Mouse (Mus musculus): ENCODE measurements at regions not wholly inside any gene's neighbourhood (a gene's known extent, or its start where the extent isn't known, plus 50 kb on each side); places are given as distances from the start of the nearest gene placed in this dataset.

DNA sequence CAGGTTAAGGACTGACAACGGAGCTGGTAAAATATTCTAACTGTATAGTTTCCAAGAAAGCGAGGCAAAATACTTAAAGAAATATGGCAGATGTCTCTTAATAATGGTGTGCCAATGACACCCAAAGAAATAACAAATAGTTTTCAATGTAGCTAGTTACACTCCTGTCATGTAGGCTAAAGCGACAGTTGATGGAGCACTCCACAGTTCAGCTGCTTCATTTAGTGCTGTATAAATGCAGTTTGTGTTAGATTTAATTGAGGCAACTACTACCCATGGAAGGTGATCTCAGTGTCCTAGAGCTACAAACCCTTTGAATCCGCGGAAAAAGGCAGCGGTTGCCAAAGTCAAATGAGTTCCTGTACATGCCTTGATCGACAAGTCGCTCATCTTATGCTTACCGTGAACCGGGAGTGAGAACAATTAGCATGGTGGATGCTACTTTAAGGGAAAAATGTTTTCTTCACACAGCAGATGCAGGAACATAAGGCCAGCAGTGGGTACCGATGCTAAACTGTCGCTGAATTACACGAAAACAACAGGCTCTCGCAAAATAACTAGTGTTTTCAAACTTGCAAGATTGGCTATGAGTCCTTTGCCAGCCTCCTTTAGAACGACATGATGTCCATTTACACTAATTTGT is 961.4 kb downstream of the Mat2b start:
- H3K27me3 ChIP-seq = no peaks in the 10 kb centered on the region
- 92% methylated on average over 15 of the region's 15 CpGs for WGBS
- H3K36me3 ChIP-seq = no peaks in the 10 kb centered on the region
- H3K4me3 ChIP-seq = no peak overlapping the region
- H3K27ac ChIP-seq = no peak overlapping the region
- H3K9me3 ChIP-seq (replicated peaks) = no peaks in the 10 kb centered on the region
- no peak for ATAC-seq (ENCODE audit: low FRiP score)
- H3K9ac ChIP-seq = no peak overlapping the region
- no peaks in the 10 kb centered on the region for H3K4me1 ChIP-seq
- no peak overlapping the region for H3K4me2 ChIP-seq (replicated peaks)

- no peaks in the 10 kb centered on the region for H3K9me3 ChIP-seq (replicated peaks)
- no peak overlapping the region for H3K9ac ChIP-seq
- no peaks in the 10 kb centered on the region for H3K4me1 ChIP-seq
- no peak for ATAC-seq (ENCODE audit: low FRiP score)
- no peaks in the 10 kb centered on the region for H3K27me3 ChIP-seq
- no peak overlapping the region for H3K4me3 ChIP-seq
- H3K36me3 ChIP-seq = no peaks in the 10 kb centered on the region
- H3K27ac ChIP-seq = no peak overlapping the region
- H3K4me2 ChIP-seq (replicated peaks) = no peak overlapping the region
These were observed 971.4 kb downstream of the Mat2b start for GRCm38 (mm10) chr11:39723621-39724020.

DNA sequence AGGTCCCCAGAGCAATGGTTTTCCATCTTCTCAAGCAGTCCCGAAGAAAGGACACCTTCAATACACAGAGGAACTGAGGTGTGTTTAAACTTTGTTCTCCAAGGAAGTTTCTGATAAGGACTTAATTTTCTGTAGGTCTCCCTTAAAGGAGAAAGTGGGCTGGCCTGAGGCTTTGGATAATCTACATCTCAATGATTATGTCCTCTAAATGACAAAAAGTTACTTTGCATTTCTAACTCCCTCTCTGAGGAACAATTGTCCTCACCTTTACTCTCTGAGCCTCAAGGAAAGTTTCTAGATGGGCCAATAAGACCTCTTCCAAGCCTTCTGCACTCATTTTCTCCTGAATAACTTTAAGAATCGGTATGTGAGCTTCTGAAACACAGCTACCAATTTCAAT is 1016.5 kb downstream of the Mat2b start:
- WGBS = 76% methylated on average over 2 of the region's 2 CpGs
- H3K9ac ChIP-seq = no peak overlapping the region
- H3K27me3 ChIP-seq = no peaks in the 10 kb centered on the region
- no peaks in the 10 kb centered on the region for H3K4me1 ChIP-seq
- ATAC-seq (ENCODE audit: low FRiP score) = no peak
- H3K27ac ChIP-seq = no peak overlapping the region
- no peak overlapping the region for H3K4me2 ChIP-seq (replicated peaks)
- no peaks in the 10 kb centered on the region for H3K36me3 ChIP-seq
- H3K9me3 ChIP-seq (replicated peaks) = no peaks in the 10 kb centered on the region
- H3K4me3 ChIP-seq = no peak overlapping the region

- WGBS = 90% methylated on average over 5 of the region's 5 CpGs
- no peaks in the 10 kb centered on the region for H3K4me1 ChIP-seq
- H3K27ac ChIP-seq = no peak overlapping the region
- no peak for ATAC-seq (ENCODE audit: low FRiP score)
- H3K9ac ChIP-seq = no peak overlapping the region
- no peak overlapping the region for H3K4me2 ChIP-seq (replicated peaks)
- no peak overlapping the region for H3K4me3 ChIP-seq
- no peaks in the 10 kb centered on the region for H3K36me3 ChIP-seq
- no peaks in the 10 kb centered on the region for H3K27me3 ChIP-seq
- H3K9me3 ChIP-seq (replicated peaks) = no peaks in the 10 kb centered on the region
These were observed 1041.4 kb downstream of the Mat2b start for GRCm38 (mm10) chr11:39653595-39653994.

DNA sequence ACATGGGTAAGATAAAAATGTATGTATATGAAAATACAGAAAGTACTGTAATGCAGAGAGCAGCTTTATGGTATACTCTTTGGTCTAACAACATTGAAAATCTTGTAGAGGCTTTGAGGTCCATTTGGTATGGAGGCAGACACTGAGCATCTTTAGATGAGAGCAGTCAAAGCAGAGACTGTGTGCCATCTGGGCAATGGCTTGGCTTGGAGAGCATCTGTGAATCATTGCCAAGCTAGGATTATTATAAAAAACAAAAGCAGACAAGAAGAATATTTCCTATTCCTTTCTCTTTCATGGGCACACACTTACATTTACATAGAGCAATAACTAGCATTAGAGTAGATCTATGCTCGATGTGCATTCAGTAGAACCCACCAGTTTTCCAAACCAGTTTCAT is 1075.6 kb downstream of the Mat2b start:
- no peaks in the 10 kb centered on the region for H3K27me3 ChIP-seq
- no peaks in the 10 kb centered on the region for H3K36me3 ChIP-seq
- no peak overlapping the region for H3K4me3 ChIP-seq
- no peak for ATAC-seq (ENCODE audit: low FRiP score)
- no peaks in the 10 kb centered on the region for H3K4me1 ChIP-seq
- H3K9me3 ChIP-seq (replicated peaks) = no peaks in the 10 kb centered on the region
- H3K27ac ChIP-seq = no peak overlapping the region
- WGBS = 97% methylated on average over 1 of the region's 1 CpGs
- no peak overlapping the region for H3K9ac ChIP-seq
- H3K4me2 ChIP-seq (replicated peaks) = no peak overlapping the region

DNA sequence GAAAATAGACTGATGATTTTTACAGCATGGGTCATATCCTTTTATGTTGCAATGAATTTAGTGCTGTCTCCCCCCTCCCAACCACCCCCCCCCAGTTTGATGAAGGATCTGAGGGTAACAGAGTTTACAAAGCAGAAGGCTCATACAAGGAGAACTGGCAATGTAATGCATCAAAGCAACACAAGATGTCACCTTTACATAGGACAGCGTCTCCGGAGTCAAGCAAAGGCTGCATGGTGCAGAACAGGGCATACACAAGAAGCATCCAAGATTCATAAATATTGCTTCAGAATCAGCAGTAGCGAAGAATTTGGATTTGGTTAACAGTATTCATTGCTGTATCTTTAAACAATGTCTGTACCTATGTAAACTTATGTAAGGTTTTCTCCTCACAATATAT is 1079.2 kb downstream of the Mat2b start:
- Histone ChIP-seq H3K27me3 (no peaks in the 10 kb centered on the region), H3K9ac (no peak overlapping the region), H3K27ac (no peak overlapping the region), H3K4me2 (replicated peaks) (no peak overlapping the region), H3K4me1 (no peaks in the 10 kb centered on the region), H3K4me3 (no peak overlapping the region), H3K36me3 (no peaks in the 10 kb centered on the region), H3K9me3 (replicated peaks) (no peaks in the 10 kb centered on the region)
- ATAC-seq (ENCODE audit: low FRiP score) = no peak
- WGBS = 85% methylated on average over 3 of the region's 3 CpGs

- H3K36me3 ChIP-seq = no peaks in the 10 kb centered on the region
- H3K27ac ChIP-seq = 0 out of 2 replicates have a peak overlapping the region, but pooled peaks have one; percentile 24
- H3K4me3 ChIP-seq = no peak overlapping the region
- 17% methylated on average over 4 of the region's 4 CpGs for WGBS
- 0 out of 2 replicates have a peak, but pooled peaks cover 2% of the 10 kb centered on the region for H3K4me1 ChIP-seq
- no peak overlapping the region for H3K9ac ChIP-seq
- no peaks in the 10 kb centered on the region for H3K9me3 ChIP-seq (replicated peaks)
- no peak overlapping the region for H3K4me2 ChIP-seq (replicated peaks)
- H3K27me3 ChIP-seq = no peaks in the 10 kb centered on the region
- ATAC-seq (ENCODE audit: low FRiP score) = peak; percentile 75
These were observed 1098.5 kb downstream of the Mat2b start for GRCm38 (mm10) chr11:39596479-39596878.

- Histone ChIP-seq H3K4me3 (no peak overlapping the region), H3K27me3 (no peaks in the 10 kb centered on the region), H3K4me2 (replicated peaks) (peak overlapping the region; percentile 31), H3K9me3 (replicated peaks) (no peaks in the 10 kb centered on the region), H3K4me1 (no peaks in the 10 kb centered on the region), H3K27ac (peak overlapping the region; percentile 52), H3K36me3 (no peaks in the 10 kb centered on the region), H3K9ac (no peak overlapping the region)
- 14% methylated on average over 15 of the region's 15 CpGs for WGBS
- ATAC-seq (ENCODE audit: low FRiP score) = peak; percentile 63
These were observed 1106.2 kb downstream of the Mat2b start for GRCm38 (mm10) chr11:39588641-39589385.

DNA sequence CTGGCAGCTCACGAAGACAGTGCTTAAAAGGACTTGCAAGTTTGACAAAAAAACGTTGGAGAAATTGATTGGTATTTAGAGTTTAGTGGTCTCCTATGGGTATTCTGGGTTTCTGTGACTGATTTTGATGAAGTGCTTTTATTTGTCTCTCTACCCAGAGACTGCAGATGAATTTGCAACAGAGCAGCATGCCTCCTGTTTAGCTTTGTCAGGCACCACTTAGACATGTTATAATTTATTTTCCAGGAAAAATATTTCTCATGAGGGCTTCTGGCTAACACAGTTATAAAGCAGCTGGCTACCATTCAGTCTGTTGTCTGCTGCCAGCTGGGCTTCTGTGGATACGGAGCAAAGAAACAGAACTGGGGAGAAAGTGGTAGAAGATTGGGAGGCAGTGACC is 1136.7 kb downstream of the Mat2b start:
- Histone ChIP-seq H3K4me3 (no peak overlapping the region), H3K9me3 (replicated peaks) (no peaks in the 10 kb centered on the region), H3K27me3 (no peaks in the 10 kb centered on the region), H3K4me1 (no peaks in the 10 kb centered on the region), H3K36me3 (no peaks in the 10 kb centered on the region), H3K9ac (no peak overlapping the region), H3K4me2 (replicated peaks) (no peak overlapping the region), H3K27ac (no peak overlapping the region)
- no peak for ATAC-seq (ENCODE audit: low FRiP score)
- WGBS = 39% methylated on average over 3 of the region's 3 CpGs

DNA sequence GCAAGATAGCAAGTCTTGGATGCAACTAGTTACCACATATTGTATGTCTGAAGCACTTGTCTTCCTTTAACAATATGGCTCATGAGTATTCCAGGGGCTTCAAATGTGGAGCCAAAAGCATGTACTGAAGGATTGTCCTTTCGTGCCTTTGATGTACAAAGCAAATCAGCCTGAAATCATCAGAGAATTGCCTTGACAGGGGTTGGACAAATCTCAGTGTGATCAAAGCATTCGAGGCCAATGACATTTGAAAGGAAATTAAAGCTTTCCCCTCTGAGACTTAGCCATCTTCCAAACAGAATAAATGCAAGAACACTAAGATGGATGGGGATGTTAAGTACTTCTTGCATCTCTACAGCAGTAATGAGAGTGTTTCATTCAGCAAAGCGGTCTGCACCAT is 1144.9 kb downstream of the Mat2b start:
- H3K4me1 ChIP-seq = no peaks in the 10 kb centered on the region
- H3K27ac ChIP-seq = no peak overlapping the region
- ATAC-seq (ENCODE audit: low FRiP score) = no peak
- H3K36me3 ChIP-seq = no peaks in the 10 kb centered on the region
- H3K4me2 ChIP-seq (replicated peaks) = no peak overlapping the region
- no peak overlapping the region for H3K4me3 ChIP-seq
- no peaks in the 10 kb centered on the region for H3K27me3 ChIP-seq
- no peaks in the 10 kb centered on the region for H3K9me3 ChIP-seq (replicated peaks)
- WGBS = 54% methylated on average over 3 of the region's 3 CpGs
- no peak overlapping the region for H3K9ac ChIP-seq

- 64% methylated on average over 7 of the region's 7 CpGs for WGBS
- Histone ChIP-seq H3K4me3 (no peak overlapping the region), H3K4me1 (no peaks in the 10 kb centered on the region), H3K27ac (no peak overlapping the region), H3K9me3 (replicated peaks) (no peaks in the 10 kb centered on the region), H3K4me2 (replicated peaks) (no peak overlapping the region), H3K9ac (no peak overlapping the region), H3K27me3 (no peaks in the 10 kb centered on the region), H3K36me3 (no peaks in the 10 kb centered on the region)
- ATAC-seq (ENCODE audit: low FRiP score) = no peak
These were observed 1169.9 kb downstream of the Mat2b start for GRCm38 (mm10) chr11:39524866-39525649.

DNA sequence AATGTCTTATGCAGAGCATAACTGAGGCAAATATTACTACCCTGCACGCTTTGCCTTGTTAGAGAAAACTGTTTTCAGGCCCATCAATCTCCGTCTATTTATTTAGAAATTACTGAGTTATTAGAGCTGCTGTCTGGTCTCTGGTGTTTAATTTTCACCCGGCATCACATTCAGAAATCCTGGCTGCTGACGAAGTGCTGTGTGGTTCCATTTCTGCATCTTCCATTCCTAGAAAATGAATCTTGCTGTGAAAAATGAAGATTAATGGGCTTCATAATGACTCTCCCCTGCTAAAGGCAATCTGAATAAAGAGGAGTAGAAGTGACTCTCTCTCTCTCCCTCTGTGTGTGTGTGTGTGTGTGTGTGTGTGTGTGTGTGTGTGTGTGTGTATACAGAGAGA is 1199.8 kb downstream of the Mat2b start:
- ATAC-seq (ENCODE audit: low FRiP score) = 0 out of 2 replicates have a peak, but pooled peaks have one; percentile 35
- H3K27ac ChIP-seq = no peak overlapping the region
- 59% methylated on average over 4 of the region's 4 CpGs for WGBS

More for the DNA sequence above, 1199.8 kb downstream of the Mat2b start:
- Histone ChIP-seq H3K36me3 (no peaks in the 10 kb centered on the region), H3K9me3 (replicated peaks) (no peaks in the 10 kb centered on the region), H3K4me2 (replicated peaks) (no peak overlapping the region), H3K9ac (no peak overlapping the region), H3K4me1 (no peaks in the 10 kb centered on the region), H3K27me3 (no peaks in the 10 kb centered on the region), H3K4me3 (no peak overlapping the region)
